Mouse (Mus musculus) forebrain, embryonic 16.5 days (tissue): ENCODE results near the gene Ccn1. TPM values are rescaled to one million over a fixed set of nuclear protein-coding genes. Genes with fewer than 3 reads are reported as not detected.

Experiments used
- ATAC-seq: fragments of 200-750 bp; cut with Nextera tagmentation; 2 replicates; pipeline ENCODE4 v1.8.0; 2017; ENCODE audit warnings: mild to moderate bottlenecking, moderate library complexity
- H3K27ac ChIP-seq: fragments of 300-500 bp; sonication (generic); 2 replicates; pipeline ENCODE4 v1.5.1; 2014; ENCODE audit warnings: low read length, control low read depth
- H3K27me3 ChIP-seq: fragments of 300-500 bp; sonication (generic); replicated peaks from 2 replicates; pipeline ENCODE4 v1.6.1; 2014; ENCODE audit warnings: low read length; ENCODE audit not compliant: control insufficient read depth, insufficient read depth
- H3K36me3 ChIP-seq: fragments of 300-500 bp; sonication (generic); 2 replicates; pipeline ENCODE4 v1.6.1; 2014; ENCODE audit not compliant: control insufficient read depth, insufficient read depth
- H3K4me1 ChIP-seq: fragments of 300-500 bp; sonication (generic); replicated peaks from 2 replicates; pipeline ENCODE4 v1.6.1; 2014; ENCODE audit warnings: low read length; ENCODE audit not compliant: control insufficient read depth, insufficient read depth
- H3K4me2 ChIP-seq: fragments of 300-500 bp; sonication (generic); 2 replicates; pipeline ENCODE4 v1.6.1; 2014; ENCODE audit warnings: mild to moderate bottlenecking, low read length, control low read depth
- H3K4me3 ChIP-seq: fragments of 300-500 bp; sonication (generic); replicated peaks from 2 replicates; pipeline ENCODE4 v1.5.1; 2014; ENCODE audit warnings: mild to moderate bottlenecking, low read length, control low read depth
- H3K9ac ChIP-seq: fragments of 300-500 bp; sonication (generic); replicated peaks from 2 replicates; pipeline ENCODE4 v1.6.1; 2014; ENCODE audit warnings: low read depth, low read length, control low read depth
- H3K9me3 ChIP-seq: fragments of 300-500 bp; sonication (generic); 2 replicates; pipeline ENCODE4 v1.6.1; 2016; ENCODE audit warnings: low read length; ENCODE audit not compliant: control insufficient read depth
- WGBS: fragments of 180-500 bp; shearing (Covaris S2); extraction: QIAGEN DNeasy Blood & Tissue Kit; methylation state at CpG from one replicate; pipeline ENCODE4 v1.1.7; 2014; 5-methylcytosine and 5-hydroxymethylcytosine counted together
- polyA plus RNA-seq: library from polyadenylated mRNA; unstranded; fragments of >200 nt; fragmentation: Nextera tagmentation; extraction: Ambion mirVana; gene quantifications from 2 replicates; pipeline ENCODE4 v1.2.1, GENCODE M21; 2015

The Ccn1 gene
- 25.4 and 32.1 TPM in 2 replicates for polyA plus RNA-seq

GRCm38 (mm10) chr3:145649852-145650202 is at the start of gene Ccn1:
Ccn1 (minus strand) TSS chr3:145649981.
- 1% methylated on average over 26 of the region's 29 CpGs for WGBS
- peak within 1 kb of the TSS; percentile 54 for H3K27ac ChIP-seq
- peaks cover 14% of the 10 kb centered on the region; the same call in 1 of the 2 replicates for H3K27me3 ChIP-seq

GRCm38 (mm10) chr3:145693361-145693760 is 43.6 kb upstream of the Ccn1 start:
- no peak overlapping the region for H3K4me2 ChIP-seq
- no peak overlapping the region for H3K9ac ChIP-seq
- H3K36me3 ChIP-seq = no peaks in the 10 kb centered on the region
- no peaks in the 10 kb centered on the region for H3K4me1 ChIP-seq
- ATAC-seq = no peak
- H3K4me3 ChIP-seq = no peak overlapping the region
- H3K9me3 ChIP-seq = no peaks in the 10 kb centered on the region
- no peaks in the 10 kb centered on the region for H3K27me3 ChIP-seq
- H3K27ac ChIP-seq = no peak overlapping the region
- WGBS = 91% methylated on average over 2 of the region's 2 CpGs

More at GRCm38 (mm10) chr3:145649852-145650202, at the start of gene Ccn1:
- peak within 1 kb of the TSS; percentile 61 for H3K4me3 ChIP-seq
- H3K9me3 ChIP-seq = no peaks in the 10 kb centered on the region
- H3K4me1 ChIP-seq = peaks cover 66% of the 10 kb centered on the region
- peak; percentile 57 for ATAC-seq
- peak within 1 kb of the TSS; percentile 84 for H3K4me2 ChIP-seq
- no peaks in the 10 kb centered on the region for H3K36me3 ChIP-seq
- peak within 1 kb of the TSS; percentile 71 for H3K9ac ChIP-seq

- H3K27me3 ChIP-seq = no peaks in the 10 kb centered on the region
- no peak overlapping the region for H3K27ac ChIP-seq
- H3K36me3 ChIP-seq = no peaks in the 10 kb centered on the region
- 88% methylated on average over 9 of the region's 9 CpGs for WGBS
- no peak overlapping the region for H3K9ac ChIP-seq
- no peaks in the 10 kb centered on the region for H3K9me3 ChIP-seq
- H3K4me1 ChIP-seq = no peaks in the 10 kb centered on the region
- no peak overlapping the region for H3K4me2 ChIP-seq
- no peak for ATAC-seq
- H3K4me3 ChIP-seq = no peak overlapping the region
Measured at GRCm38 (mm10) chr3:145692037-145692436, 42.3 kb upstream of the Ccn1 start.

- no peaks in the 10 kb centered on the region for H3K36me3 ChIP-seq
- H3K4me2 ChIP-seq = no peak overlapping the region
- no peak for ATAC-seq
- no peaks in the 10 kb centered on the region for H3K4me1 ChIP-seq
- 67% methylated on average over 7 of the region's 7 CpGs for WGBS
- H3K27ac ChIP-seq = no peak overlapping the region
- no peak overlapping the region for H3K9ac ChIP-seq
- H3K4me3 ChIP-seq = no peak overlapping the region
- no peaks in the 10 kb centered on the region for H3K9me3 ChIP-seq
- no peaks in the 10 kb centered on the region for H3K27me3 ChIP-seq
Measured at GRCm38 (mm10) chr3:145691415-145691814, 41.6 kb upstream of the Ccn1 start.

- no peaks in the 10 kb centered on the region for H3K36me3 ChIP-seq
- no peak overlapping the region for H3K9ac ChIP-seq
- no peak overlapping the region for H3K27ac ChIP-seq
- peaks cover 3% of the 10 kb centered on the region; the same call in 1 of the 2 replicates for H3K4me1 ChIP-seq
- ATAC-seq = no peak
- H3K9me3 ChIP-seq = no peaks in the 10 kb centered on the region
- H3K4me3 ChIP-seq = no peak overlapping the region
- no peaks in the 10 kb centered on the region for H3K27me3 ChIP-seq
- H3K4me2 ChIP-seq = no peak overlapping the region
- 87% methylated on average over 9 of the region's 9 CpGs for WGBS
Measured at GRCm38 (mm10) chr3:145689271-145689670, 39.5 kb upstream of the Ccn1 start.

GRCm38 (mm10) chr3:145687836-145688235 is 38.1 kb upstream of the Ccn1 start:
- WGBS = 72% methylated on average over 5 of the region's 5 CpGs
- Histone ChIP-seq H3K4me1 (peaks cover 3% of the 10 kb centered on the region; the same call in 1 of the 2 replicates), H3K9ac (no peak overlapping the region), H3K4me3 (no peak overlapping the region), H3K27ac (no peak overlapping the region), H3K9me3 (no peaks in the 10 kb centered on the region), H3K4me2 (no peak overlapping the region), H3K27me3 (no peaks in the 10 kb centered on the region), H3K36me3 (no peaks in the 10 kb centered on the region)
- no peak for ATAC-seq

GRCm38 (mm10) chr3:145684604-145685441 is 35.0 kb upstream of the Ccn1 start:
- Histone ChIP-seq H3K36me3 (no peaks in the 10 kb centered on the region), H3K27ac (no peak overlapping the region), H3K9ac (no peak overlapping the region), H3K4me3 (no peak overlapping the region), H3K9me3 (no peaks in the 10 kb centered on the region), H3K27me3 (no peaks in the 10 kb centered on the region), H3K4me2 (no peak overlapping the region), H3K4me1 (peaks cover 3% of the 10 kb centered on the region; the same call in 1 of the 2 replicates)
- no peak for ATAC-seq
- WGBS = 60% methylated on average over 19 of the region's 19 CpGs

GRCm38 (mm10) chr3:145684201-145684600 is 34.4 kb upstream of the Ccn1 start:
- Histone ChIP-seq H3K4me3 (no peak overlapping the region), H3K9me3 (no peaks in the 10 kb centered on the region), H3K27me3 (no peaks in the 10 kb centered on the region), H3K27ac (no peak overlapping the region), H3K4me1 (peaks cover 3% of the 10 kb centered on the region; the same call in 1 of the 2 replicates), H3K36me3 (no peaks in the 10 kb centered on the region), H3K9ac (no peak overlapping the region), H3K4me2 (no peak overlapping the region)
- ATAC-seq = no peak
- 28% methylated on average over 4 of the region's 4 CpGs for WGBS

GRCm38 (mm10) chr3:145681348-145681935 is 31.7 kb upstream of the Ccn1 start:
- ATAC-seq = peak; percentile 92
- Histone ChIP-seq H3K36me3 (no peaks in the 10 kb centered on the region), H3K27me3 (no peaks in the 10 kb centered on the region), H3K9me3 (no peaks in the 10 kb centered on the region), H3K4me2 (peak overlapping the region; percentile 31), H3K4me1 (peaks cover 3% of the 10 kb centered on the region; the same call in 1 of the 2 replicates), H3K27ac (peak overlapping the region; percentile 29; the same call in 1 of the 2 replicates), H3K4me3 (no peak overlapping the region), H3K9ac (no peak overlapping the region; the same call in 1 of the 2 replicates)
- 28% methylated on average over 10 of the region's 10 CpGs for WGBS
